Mouse (Mus musculus): Measurements from ENCODE around the gene Tomm40l. TPM values are rescaled to one million over a fixed set of nuclear protein-coding genes. Genes with fewer than 3 reads are reported as not detected.
A peak's percentile ranks its signal among the peaks of the same experiment; 100 is the strongest.

Gene Tomm40l
- polyA plus RNA-seq (2016; fragmentation: Nextera tagmentation; extraction: Ambion mirVana) = 28.5 and 33.4 TPM in 2 replicates

DNA sequence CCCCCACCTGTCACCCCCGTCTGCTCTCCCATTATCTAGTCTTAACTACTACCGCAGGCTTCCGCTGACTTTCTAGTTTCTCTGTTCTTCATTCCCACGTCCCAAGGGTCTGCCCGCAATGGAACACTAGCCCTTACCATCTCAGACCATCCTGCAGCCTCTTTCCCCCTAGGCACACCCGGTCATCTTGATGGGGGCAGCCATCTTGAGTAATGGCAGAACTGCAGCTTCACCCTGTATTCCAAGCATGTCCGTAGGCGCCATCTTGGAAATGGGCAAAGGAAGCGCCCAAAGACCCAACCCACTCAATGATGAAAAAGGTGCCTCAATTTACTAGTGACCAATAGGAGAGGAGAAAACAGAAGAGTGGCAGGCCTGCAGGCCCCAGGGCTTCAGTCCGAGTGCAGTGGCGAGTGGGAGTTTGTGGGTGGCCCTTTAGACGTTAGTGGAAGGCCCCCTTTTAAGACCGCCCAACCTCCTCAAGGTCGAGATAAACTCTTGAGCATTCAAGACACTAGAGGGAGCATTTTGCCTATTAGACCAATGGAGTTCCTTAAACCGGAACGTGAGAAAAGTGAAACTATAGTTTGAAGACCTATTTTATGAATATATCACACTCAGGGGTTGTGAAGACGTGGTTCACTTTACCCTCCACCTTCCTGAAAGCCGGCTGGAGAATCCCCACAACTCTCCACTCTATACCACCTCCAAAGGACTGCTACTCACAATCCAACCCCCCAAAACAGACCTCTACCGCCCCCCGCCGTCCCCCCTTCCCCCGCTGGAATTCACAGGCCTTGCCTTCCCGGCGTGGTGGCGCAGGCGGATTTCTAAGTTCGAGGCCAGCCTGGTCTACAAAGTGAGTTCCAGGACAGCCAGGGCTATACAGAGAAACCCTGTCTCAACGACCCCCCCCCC, at the start of gene Tomm40l:
Gene Tomm40l, minus strand, starts transcription at position 277 of the 918 bp plus-strand sequence.
- peak within 1 kb of the TSS; percentile 82 for H3K4me2 ChIP-seq (replicated peaks)
- 3% methylated on average over 28 of the region's 28 CpGs for WGBS
- no peaks in the 10 kb centered on the region for H3K9me3 ChIP-seq
- ATAC-seq (ENCODE audit: low FRiP score, low read depth) = peak; percentile 96
- no peaks in the 10 kb centered on the region for H3K27me3 ChIP-seq
- peak within 1 kb of the TSS; percentile 56 for H3K4me3 ChIP-seq
- H3K4me1 ChIP-seq = peaks cover 16% of the 10 kb centered on the region
- H3K9ac ChIP-seq (replicated peaks) = peak within 1 kb of the TSS; percentile 43
- peak within 1 kb of the TSS; percentile 70 for H3K27ac ChIP-seq (replicated peaks)
- peaks cover 13% of the 10 kb centered on the region for H3K36me3 ChIP-seq

DNA sequence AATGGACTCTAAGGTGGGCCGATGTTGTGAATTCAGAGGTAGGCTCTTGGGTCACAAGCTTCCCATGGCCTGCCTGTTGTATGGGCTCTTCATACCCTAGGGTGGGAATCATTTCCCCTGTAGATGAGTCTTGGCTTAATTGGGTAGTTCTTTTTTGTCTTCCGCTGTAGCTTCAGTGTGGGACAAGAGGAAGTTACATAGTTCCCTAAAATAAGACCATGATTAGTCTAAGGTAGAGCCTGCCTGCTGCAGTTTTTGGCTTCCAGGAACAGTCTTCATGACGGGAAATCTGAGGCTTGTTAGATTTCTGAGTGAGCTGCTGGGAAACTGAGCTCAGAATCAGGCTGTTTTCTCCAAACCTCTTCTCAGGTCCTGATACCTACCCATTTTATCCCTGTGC, 49.8 kb upstream of the Tomm40l start:
- ATAC-seq (ENCODE audit: low FRiP score, low read depth) = no peak
- WGBS = 92% methylated on average over 3 of the region's 3 CpGs
- Histone ChIP-seq H3K9ac (replicated peaks) (no peak overlapping the region), H3K4me1 (peaks cover 11% of the 10 kb centered on the region), H3K36me3 (peaks cover 46% of the 10 kb centered on the region), H3K4me3 (no peak overlapping the region), H3K27ac (replicated peaks) (no peak overlapping the region), H3K4me2 (replicated peaks) (no peak overlapping the region), H3K9me3 (no peaks in the 10 kb centered on the region), H3K27me3 (no peaks in the 10 kb centered on the region)

DNA sequence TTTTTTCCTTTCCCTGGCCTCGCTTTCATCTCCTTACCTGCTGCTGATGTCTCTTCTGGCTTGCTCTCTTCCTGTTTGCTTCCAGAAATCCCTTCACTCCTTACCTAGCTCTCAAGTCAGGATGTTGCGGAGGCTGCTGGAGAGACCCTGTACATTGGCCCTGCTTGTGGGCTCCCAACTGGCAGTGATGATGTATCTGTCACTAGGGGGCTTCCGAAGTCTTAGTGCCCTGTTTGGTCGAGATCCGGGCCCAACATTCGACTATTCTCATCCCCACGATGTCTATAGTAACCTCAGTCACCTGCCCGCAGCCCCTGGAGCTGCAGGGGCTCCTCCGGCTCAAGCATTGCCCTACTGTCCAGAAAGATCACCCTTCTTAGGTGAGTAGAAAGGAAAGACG, 49.3 kb upstream of the Tomm40l start:
- Histone ChIP-seq H3K27me3 (no peaks in the 10 kb centered on the region), H3K27ac (replicated peaks) (no peak overlapping the region), H3K4me3 (no peak overlapping the region), H3K4me2 (replicated peaks) (no peak overlapping the region), H3K9me3 (no peaks in the 10 kb centered on the region), H3K9ac (replicated peaks) (no peak overlapping the region), H3K36me3 (peaks cover 41% of the 10 kb centered on the region), H3K4me1 (peaks cover 11% of the 10 kb centered on the region)
- ATAC-seq (ENCODE audit: low FRiP score, low read depth) = no peak
- WGBS = 83% methylated on average over 10 of the region's 10 CpGs

DNA sequence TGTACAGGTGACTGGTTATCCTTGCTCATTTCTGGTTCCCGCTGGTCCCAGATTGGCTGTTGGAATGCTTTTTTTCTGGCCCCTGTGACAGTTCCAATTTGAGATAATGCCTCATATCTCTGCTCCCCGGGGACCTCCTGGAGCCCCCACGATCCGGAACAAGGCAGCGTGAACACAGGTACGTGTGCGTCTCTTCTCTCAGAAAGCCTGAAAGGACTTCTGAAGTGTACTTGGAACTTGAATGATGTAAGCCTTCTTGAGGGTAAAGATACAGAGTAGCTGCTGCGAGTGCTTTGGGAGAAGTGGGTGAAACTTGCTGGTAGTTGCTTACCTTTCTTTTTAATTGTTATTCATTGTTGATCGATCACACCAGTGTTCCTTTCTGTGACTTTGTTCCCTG, 48.9 kb upstream of the Tomm40l start:
- H3K36me3 ChIP-seq = peaks cover 37% of the 10 kb centered on the region
- H3K27ac ChIP-seq (replicated peaks) = no peak overlapping the region
- H3K9me3 ChIP-seq = no peaks in the 10 kb centered on the region
- H3K4me1 ChIP-seq = peaks cover 11% of the 10 kb centered on the region
- H3K4me2 ChIP-seq (replicated peaks) = peak overlapping the region; percentile 97
- WGBS = 65% methylated on average over 9 of the region's 9 CpGs
- ATAC-seq (ENCODE audit: low FRiP score, low read depth) = no peak
- no peaks in the 10 kb centered on the region for H3K27me3 ChIP-seq
- peak overlapping the region; percentile 84 for H3K9ac ChIP-seq (replicated peaks)
- peak overlapping the region; percentile 80 for H3K4me3 ChIP-seq

DNA sequence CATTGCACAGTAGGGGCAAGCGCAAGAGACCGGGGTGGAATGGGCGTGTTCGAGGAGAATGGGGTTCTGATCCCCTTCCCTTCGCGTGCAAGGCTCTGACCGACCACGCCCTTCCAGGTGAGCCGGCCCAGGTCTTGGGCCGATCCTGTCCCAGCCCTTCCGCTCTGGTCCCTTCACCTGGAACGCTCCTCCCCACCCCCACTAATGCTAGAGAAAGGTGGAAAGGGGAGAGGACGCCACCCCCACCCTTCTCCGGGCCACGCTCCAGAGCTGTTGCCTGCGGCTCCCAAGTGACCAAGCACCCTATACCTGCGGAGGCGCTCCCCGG, 48.2 kb upstream of the Tomm40l start:
- Histone ChIP-seq H3K27ac (replicated peaks) (no peak overlapping the region), H3K4me1 (peaks cover 11% of the 10 kb centered on the region), H3K9me3 (no peaks in the 10 kb centered on the region), H3K27me3 (no peaks in the 10 kb centered on the region), H3K9ac (replicated peaks) (peak overlapping the region; percentile 84), H3K4me2 (replicated peaks) (peak overlapping the region; percentile 97), H3K4me3 (peak overlapping the region; percentile 80), H3K36me3 (peaks cover 30% of the 10 kb centered on the region)
- peak; percentile 70 for ATAC-seq (ENCODE audit: low FRiP score, low read depth)
- 1% methylated on average over 19 of the region's 19 CpGs for WGBS

DNA sequence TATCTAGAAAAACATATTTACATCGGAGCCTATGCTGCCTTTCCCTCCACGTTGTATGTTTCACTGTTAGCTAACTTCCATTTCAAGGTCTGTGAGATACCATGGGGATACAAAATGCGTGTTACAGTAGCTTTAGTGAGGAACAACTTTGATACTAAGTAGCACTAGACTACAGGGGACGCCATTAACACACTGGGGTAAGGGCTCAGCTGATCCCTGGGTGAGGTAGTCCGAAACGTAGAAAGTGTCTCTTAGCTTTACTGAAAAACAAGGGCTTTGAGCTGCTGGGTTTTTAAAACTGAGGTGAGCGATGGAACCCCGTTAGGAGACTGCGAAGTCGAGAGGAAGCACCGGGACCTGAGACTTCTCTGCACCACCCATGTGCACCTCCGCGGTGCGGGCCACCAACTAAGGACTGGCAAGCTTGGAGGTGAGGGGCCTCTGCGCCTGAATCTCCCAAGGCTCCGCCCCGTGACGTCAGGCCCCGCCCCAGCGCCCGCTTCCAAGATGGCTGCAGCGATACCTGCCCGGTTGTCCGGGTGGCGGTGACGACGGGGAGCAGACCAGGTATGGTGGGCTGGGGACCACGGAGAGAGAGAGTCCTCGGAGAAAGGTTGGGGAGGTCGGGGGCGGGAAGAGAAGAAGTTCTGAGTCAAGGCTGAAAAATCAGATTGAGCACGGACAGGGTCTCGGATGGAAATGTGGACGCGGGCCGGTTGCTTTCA, 47.7 kb upstream of the Tomm40l start, which contains the start of gene B4galt3:
Gene B4galt3, plus strand, starts transcription at position 481 of the 725 bp plus-strand sequence.
- Histone ChIP-seq H3K4me3 (peak within 1 kb of the TSS; percentile 80), H3K27me3 (no peaks in the 10 kb centered on the region), H3K9me3 (no peaks in the 10 kb centered on the region), H3K4me1 (peaks cover 11% of the 10 kb centered on the region), H3K27ac (replicated peaks) (no peak within 1 kb of the TSS; the same call in 1 of the 2 replicates), H3K36me3 (peaks cover 25% of the 10 kb centered on the region), H3K9ac (replicated peaks) (peak within 1 kb of the TSS; percentile 84), H3K4me2 (replicated peaks) (peak within 1 kb of the TSS; percentile 97)
- 3% methylated on average over 36 of the region's 36 CpGs for WGBS
- peak; percentile 97 for ATAC-seq (ENCODE audit: low FRiP score, low read depth)

DNA sequence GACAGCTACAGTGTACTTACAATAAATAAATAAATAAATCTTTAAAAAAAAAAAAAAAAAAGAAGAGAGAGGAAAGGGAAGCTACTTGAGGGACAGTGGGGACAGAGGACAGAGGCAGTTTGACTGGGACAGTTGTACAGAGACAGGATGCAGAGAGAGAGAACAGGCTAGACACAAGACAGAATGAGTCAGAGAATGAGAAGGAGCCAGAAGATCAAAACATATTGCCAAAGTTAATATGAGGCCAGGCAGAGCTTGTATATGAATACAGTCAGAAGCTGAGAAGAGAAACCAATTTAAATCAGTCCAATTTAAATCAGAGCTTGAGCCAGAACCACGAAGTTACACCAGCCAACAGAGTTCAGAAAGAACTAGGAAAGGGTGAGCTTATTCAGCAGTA, 46.0 kb upstream of the Tomm40l start:
- WGBS = 65% methylated on average over 1 of the region's 1 CpGs
- no peak for ATAC-seq (ENCODE audit: low FRiP score, low read depth)
- Histone ChIP-seq H3K36me3 (peaks cover 9% of the 10 kb centered on the region; the same call in 1 of the 2 replicates), H3K4me1 (peaks cover 14% of the 10 kb centered on the region), H3K4me2 (replicated peaks) (no peak overlapping the region), H3K9me3 (no peaks in the 10 kb centered on the region), H3K4me3 (no peak overlapping the region), H3K27ac (replicated peaks) (no peak overlapping the region), H3K9ac (replicated peaks) (no peak overlapping the region), H3K27me3 (no peaks in the 10 kb centered on the region)

DNA sequence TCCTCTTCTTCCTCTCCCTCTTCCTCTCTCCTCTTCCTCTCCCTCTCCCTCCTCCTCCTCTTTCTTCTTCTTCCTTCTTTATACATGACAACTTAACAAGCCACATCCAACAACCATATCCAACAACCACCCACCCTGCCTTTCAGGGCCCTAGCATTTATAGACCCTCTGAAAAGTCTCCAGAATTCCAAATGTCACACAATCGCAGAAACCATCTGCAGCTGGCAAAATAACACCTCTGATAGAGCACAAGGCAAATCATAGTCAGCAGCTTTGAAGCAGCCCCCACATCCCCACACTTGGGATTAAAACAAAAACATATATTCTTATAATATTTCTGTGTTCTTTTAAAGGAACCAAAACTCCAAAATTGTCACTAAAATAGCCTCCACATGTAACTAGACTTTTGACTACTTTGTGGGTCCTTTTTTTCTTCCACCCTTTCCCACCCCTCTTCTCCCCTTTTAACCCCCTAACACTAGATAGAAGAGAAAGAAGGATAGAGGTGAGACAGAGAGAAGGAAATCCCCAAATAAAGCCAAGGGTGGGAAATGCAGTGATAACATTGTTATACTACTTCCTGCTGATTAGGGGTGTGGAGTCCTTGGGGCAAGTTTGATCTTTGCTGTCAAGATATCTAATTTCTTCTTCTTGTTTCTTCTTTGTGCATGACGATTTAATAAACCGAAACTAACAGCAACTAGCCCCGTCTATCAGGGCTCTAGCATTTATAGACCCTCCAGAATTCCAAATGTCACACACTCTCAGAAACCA, 43.8 kb upstream of the Tomm40l start:
- Histone ChIP-seq H3K9ac (replicated peaks) (no peak overlapping the region), H3K36me3 (no peaks in the 10 kb centered on the region), H3K9me3 (no peaks in the 10 kb centered on the region), H3K4me3 (no peak overlapping the region), H3K4me1 (peaks cover 24% of the 10 kb centered on the region), H3K27ac (replicated peaks) (no peak overlapping the region), H3K27me3 (no peaks in the 10 kb centered on the region), H3K4me2 (replicated peaks) (no peak overlapping the region)
- 75% methylated on average over 4 of the region's 4 CpGs for WGBS
- no peak for ATAC-seq (ENCODE audit: low FRiP score, low read depth)

DNA sequence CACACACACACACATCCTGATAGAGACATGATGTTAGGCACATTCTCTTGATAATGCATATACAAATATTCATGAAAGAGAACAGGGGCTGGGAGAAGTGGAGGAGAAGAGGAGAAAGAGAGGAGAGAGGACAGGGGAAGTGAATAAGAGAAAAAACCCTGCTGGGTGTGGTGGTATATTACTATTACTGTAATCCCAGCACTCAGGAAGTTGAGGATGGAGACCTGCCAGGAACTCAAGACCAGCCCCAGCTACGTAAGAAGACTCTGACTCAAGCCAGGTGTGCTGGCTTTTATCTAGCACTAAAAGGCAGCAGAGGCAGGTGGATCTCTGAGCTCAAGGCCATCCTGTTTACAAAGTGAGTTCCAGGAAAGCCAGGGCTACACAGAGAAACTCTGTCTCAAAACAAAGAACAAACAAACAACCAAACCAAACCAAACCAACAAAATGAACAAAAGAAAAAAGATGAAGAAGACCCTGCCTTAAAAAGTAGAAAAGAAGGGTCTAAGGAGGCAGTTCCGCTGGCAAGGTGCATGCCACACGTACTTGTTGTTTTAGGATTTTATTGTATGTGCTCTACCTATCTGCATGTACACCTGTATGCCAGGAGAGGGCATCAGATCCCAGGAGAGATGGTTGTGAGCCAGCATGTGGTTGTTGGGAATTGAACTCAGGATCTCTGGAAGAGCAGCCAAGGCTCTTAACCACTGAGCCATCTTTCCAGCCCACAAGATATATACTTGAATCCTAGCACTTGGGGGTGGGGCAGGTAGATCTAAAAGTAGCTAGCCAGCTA, 41.5 kb upstream of the Tomm40l start:
- WGBS = 88% methylated on average over 3 of the region's 3 CpGs
- H3K27ac ChIP-seq (replicated peaks) = peak overlapping the region; percentile 54

DNA sequence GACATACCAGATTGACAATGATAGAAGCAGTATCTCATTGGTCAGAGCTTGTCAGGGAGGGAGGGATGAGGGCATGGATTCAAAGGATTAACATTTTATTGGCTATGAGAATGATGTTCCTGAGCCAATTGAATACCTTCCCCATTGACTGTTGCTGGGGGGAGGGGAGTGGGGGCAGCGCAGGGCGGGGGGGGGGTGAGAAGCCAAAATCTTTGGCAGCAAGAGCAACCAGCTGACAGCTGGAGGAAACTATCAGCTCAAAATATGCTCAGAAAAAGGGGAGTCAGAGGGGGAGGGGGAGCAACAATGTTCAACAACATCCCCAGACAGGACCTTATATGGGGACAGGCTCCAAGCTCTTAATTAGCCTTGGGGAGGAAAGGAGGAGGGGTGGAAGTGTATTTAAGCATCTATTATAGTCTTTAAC, 40.9 kb upstream of the Tomm40l start:
- Histone ChIP-seq H3K4me1 (peaks cover 15% of the 10 kb centered on the region), H3K9ac (replicated peaks) (0 out of 2 replicates have a peak overlapping the region, but pooled peaks have one; percentile 17), H3K27ac (replicated peaks) (peak overlapping the region; percentile 54), H3K27me3 (no peaks in the 10 kb centered on the region), H3K9me3 (no peaks in the 10 kb centered on the region), H3K36me3 (no peaks in the 10 kb centered on the region), H3K4me3 (peak overlapping the region; percentile 29; the same call in 1 of the 2 replicates), H3K4me2 (replicated peaks) (peak overlapping the region; percentile 50)
- ATAC-seq (ENCODE audit: low FRiP score, low read depth) = peak; percentile 88
- WGBS = 0% methylated on average over 2 of the region's 2 CpGs

More for the DNA sequence above, 41.5 kb upstream of the Tomm40l start:
- Histone ChIP-seq H3K4me3 (no peak overlapping the region), H3K9ac (replicated peaks) (no peak overlapping the region), H3K9me3 (no peaks in the 10 kb centered on the region), H3K27me3 (no peaks in the 10 kb centered on the region), H3K4me2 (replicated peaks) (peak overlapping the region; percentile 50), H3K4me1 (peaks cover 15% of the 10 kb centered on the region), H3K36me3 (no peaks in the 10 kb centered on the region)
- ATAC-seq (ENCODE audit: low FRiP score, low read depth) = no peak
